Mouse (Mus musculus): ENCODE results near the gene Cpped1. TPM values are rescaled to one million over a fixed set of nuclear protein-coding genes. Genes with fewer than 3 reads are reported as not detected.

Gene Cpped1
- total RNA-seq, 2 experiments from 2014 or later, result 17.0 to 18.8 TPM

DNA sequence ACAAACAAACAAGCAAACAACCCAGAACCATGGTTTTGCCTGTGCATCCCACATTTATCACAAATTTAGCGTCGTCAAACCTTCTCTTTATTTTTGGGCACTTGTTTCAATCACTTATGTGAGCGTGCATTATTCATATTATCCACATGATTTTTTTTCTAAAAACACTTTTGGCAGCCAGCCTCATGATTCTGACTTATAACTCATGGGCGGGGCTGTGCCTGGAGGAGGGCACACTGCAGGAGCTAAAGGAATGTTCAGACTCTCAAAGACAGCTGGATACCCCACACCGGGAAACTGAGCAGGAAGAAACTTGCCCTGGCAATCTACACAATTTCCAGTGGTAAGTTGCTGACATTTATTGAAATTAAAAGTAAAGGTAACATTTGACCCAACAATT lies 131.1 kb downstream of the Cpped1 start:
- intact Hi-C loops (cut with DNase I), result no loop called here
- no peak for DNase-seq

DNA sequence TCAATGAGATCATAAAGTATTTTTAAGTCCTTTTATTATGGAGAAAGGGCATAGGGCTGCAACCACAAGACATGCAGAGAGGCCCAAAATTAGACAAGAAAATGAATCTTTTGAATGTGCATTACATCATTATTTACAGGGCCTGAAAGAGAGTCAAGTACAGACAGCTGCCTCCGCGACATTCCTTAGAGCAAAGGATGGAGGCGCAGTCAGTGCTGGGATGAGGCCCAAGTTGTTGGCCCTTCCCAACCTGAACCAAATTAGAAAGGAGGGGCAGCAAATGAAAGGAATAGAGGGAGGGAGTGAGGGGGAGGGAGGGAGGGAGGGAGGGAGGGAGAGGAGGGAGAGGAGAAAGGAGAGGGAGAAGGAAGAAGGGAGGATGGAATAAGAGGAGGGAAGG lies 132.7 kb downstream of the Cpped1 start:
- DNase-seq, result no peak

DNA sequence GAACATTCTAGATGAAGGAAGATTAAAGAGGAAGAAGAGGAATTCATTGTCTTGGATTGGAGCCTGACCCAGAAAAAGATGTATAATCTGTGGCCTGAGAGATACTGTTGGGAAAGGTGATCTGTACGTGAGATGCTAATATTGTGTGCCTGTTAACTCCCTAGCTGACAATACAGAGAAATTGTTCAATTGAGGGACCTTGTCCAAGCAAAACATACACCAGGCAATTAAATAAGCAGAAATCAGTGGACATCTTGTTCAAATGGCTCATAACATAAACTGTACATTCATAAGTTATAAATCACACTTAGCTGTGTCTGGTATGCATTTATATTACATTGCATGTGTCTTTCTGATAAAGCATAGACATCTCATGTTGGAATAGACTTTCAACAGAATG lies 134.9 kb downstream of the Cpped1 start:
- DNase-seq, result no peak
- intact Hi-C loops (cut with DNase I), result no loop called here

More for the DNA sequence above, 132.7 kb downstream of the Cpped1 start:
- intact Hi-C loops (cut with DNase I), result no loop called here

DNA sequence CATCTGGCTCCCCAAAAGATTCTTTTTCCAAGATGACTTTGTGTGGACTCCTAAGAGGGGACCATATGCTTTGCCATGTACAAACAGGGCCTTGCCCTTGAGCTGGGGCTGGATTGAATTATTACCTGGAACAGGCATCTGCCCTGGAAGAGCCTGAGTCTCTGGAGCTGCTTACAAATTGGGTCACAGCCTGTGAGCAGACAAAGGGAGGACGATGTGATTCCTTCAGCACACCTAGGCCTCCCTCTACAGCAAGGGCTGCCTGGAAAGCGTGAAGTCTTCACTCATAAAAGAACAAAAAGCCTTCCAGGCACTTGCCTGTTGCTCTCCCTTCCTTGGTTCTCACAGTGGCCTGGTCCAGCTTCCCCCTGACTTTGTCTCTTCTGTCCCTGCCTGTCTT lies 136.9 kb downstream of the Cpped1 start:
- intact Hi-C loops (cut with DNase I), result no loop called here
- no peak for DNase-seq

DNA sequence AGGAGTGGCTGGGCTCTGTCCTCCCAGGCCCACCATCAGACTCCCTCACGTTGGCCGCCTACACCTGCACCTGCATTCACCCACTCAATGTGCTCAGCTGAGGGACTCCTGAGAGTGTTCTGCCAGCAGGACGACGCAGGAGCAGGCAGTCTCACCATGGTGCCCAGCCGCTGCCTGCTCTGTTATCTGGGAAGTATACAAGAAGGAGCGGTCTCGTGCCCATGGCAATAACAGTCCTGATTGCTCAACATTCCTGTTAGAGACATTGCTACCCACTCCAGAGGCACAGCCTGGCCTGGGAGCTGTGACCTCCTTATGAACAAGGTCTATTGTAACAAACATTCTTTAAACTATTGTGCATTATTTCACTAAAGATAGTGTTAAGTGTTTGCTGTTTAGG lies 151.3 kb downstream of the Cpped1 start:
- intact Hi-C loops (cut with DNase I), result no loop called here
- DNase-seq, result no peak

DNA sequence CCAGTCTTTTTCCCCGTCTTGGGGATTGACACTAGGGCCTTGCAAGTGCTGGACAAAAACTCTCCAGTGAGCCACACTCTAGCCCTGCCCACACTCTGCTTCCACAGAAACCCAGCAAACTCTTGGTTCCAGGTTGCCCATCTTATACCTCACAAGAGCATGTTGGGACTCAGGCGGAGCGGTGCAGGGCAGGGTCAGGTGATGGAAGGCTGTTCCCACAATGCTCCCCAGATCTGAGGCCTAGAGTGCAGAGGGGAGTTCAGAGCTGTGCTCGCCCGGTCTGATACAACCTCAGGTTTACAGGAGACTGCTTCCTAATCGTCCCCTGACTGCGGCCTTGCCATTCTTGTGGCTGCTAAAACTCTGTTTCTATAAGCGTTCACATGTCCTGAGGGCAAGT lies 151.8 kb downstream of the Cpped1 start:
- no peak for DNase-seq
- intact Hi-C loops (cut with DNase I), result no loop called here

DNA sequence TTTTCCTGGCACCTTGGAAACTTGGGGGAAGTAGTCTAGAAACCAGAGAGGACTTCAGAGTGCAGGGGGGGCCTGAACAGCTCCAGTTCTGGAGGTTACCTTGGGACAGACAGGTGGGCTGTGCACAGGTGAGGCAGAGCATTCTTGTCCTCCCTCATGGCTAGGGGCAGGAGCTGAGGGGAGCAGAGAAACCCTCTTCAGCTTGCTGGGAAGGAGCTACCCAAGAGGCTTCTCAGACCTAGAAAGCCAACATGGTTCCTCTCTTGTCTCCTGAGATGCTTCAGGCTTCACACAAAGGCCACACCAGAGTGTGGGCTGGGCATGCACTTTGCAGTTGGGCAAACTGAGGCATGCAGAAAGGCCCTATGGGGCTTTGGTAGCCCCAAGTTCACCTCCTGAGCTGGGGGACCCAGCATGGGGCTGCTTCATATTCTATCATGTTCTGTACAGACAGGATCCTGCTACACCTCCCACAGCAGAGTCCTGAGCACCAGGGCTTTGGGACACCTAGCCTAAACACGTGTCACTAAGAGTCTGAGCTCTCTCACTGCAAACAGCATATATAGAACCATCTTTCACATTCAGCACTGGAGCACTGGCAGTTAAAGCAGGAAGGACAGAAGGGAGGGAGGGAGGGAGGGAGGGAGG lies 152.5 kb downstream of the Cpped1 start:
- intact Hi-C loops (cut with DNase I), result no loop called here
- no peak for DNase-seq

DNA sequence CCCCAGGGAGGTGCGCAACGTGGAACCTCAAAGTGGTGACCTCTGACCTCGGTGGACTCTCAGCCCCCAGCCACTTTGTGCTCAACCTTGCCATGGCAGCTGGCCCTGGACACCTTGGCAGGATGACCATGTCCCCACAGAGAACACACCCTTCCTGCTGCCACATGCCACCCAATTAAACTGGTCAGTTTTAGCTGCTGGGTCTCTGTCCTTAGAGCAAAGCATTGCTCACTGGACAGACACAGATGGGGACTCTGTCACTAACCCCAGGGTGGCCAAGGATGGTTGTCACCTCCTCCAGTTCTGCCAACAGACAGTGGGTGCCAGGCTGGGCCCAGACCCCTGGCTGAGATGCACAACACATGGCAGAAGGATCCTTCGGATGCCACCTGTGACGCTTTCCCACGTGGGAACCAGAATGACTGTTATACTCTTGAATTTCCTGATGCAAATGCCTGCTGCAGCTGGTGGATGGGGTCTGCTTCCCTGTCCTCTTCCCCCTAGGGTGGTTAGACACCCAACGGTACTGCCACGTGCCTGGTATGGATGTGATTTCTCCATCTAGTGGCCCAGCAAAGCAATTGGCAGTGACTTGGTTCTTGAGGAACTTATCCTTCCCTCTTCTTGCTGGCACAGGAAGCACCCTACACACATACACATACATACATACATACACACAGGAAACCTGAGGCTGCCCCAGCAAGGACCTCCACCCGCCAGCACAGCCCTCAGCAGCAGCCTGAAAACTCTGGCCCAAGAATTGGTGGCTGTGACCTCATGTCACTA lies 153.8 kb downstream of the Cpped1 start:
- intact Hi-C loops (cut with DNase I), result no loop called here
- DNase-seq, result peak; percentile 24

DNA sequence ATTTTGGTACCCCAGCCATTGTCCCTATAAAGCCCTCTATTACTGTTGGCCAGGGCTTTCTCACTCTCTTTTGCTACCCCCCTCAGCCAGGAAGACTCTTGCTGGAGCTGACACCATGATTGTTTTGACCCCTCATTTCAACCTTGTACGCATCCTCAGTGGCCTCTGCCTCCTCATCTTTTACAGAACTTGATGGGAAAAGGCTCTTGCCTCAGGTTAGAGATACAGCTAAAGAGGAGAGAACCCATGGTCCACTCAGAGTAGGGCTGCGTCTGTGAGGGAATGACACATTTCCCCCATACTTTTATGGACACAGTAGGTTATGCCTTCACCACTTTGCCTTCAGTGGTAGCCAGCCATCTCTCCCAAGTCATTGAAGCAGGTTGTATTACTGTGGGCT lies 155.1 kb downstream of the Cpped1 start:
- no peak for DNase-seq
- intact Hi-C loops (cut with DNase I), result no loop called here

Other genes starting within 250 kb of the Cpped1 start
- gene Shisa9, start 74.7 kb upstream of the Cpped1 start, total RNA-seq (2021), result 10 to 100 TPM; 56.0 to 57.3 TPM